Mouse (Mus musculus): Measurements from ENCODE around the gene Aars2.

Aars2 gene

GRCm38 (mm10) chr17:45506700-45507189, at the start of gene Aars2:
Aars2 (plus strand) TSS chr17:45506841.
- peak; percentile 97 for DNase-seq (ENCODE audit: low read depth, low spot score)

GRCm38 (mm10) chr17:45457487-45457886, 49.2 kb upstream of the Aars2 start:
- DNase-seq (ENCODE audit: low read depth, low spot score): no peak

GRCm38 (mm10) chr17:45458516-45458915, 48.1 kb upstream of the Aars2 start:
- DNase-seq (ENCODE audit: low read depth, low spot score): no peak

GRCm38 (mm10) chr17:45459062-45459461, 47.6 kb upstream of the Aars2 start:
- no peak for DNase-seq (ENCODE audit: low read depth, low spot score)

GRCm38 (mm10) chr17:45462506-45462905, 44.1 kb upstream of the Aars2 start:
- no peak for DNase-seq (ENCODE audit: low read depth, low spot score)

- no peak for DNase-seq (ENCODE audit: low read depth, low spot score)
These were observed 42.4 kb upstream of the Aars2 start for GRCm38 (mm10) chr17:45464255-45464654.

GRCm38 (mm10) chr17:45466701-45467100, 39.9 kb upstream of the Aars2 start:
- no peak for DNase-seq (ENCODE audit: low read depth, low spot score)

- DNase-seq (ENCODE audit: low read depth, low spot score): no peak
These were observed 38.3 kb upstream of the Aars2 start for GRCm38 (mm10) chr17:45468302-45468701.

GRCm38 (mm10) chr17:45470726-45471125, 35.9 kb upstream of the Aars2 start:
- DNase-seq (ENCODE audit: low read depth, low spot score): no peak

GRCm38 (mm10) chr17:45473667-45474066, 33.0 kb upstream of the Aars2 start:
- no peak for DNase-seq (ENCODE audit: low read depth, low spot score)

GRCm38 (mm10) chr17:45474146-45474545, 32.5 kb upstream of the Aars2 start:
- no peak for DNase-seq (ENCODE audit: low read depth, low spot score)

GRCm38 (mm10) chr17:45474669-45475465, 31.8 kb upstream of the Aars2 start, which contains the start of gene Spats1:
Spats1 (minus strand) TSS chr17:45475415.
- peak; percentile 79 for DNase-seq (ENCODE audit: low read depth, low spot score)

- peak; percentile 89 for DNase-seq (ENCODE audit: low read depth, low spot score)
These were observed 28.3 kb upstream of the Aars2 start for GRCm38 (mm10) chr17:45478234-45478825.

GRCm38 (mm10) chr17:45480429-45480828, 26.2 kb upstream of the Aars2 start:
- DNase-seq (ENCODE audit: low read depth, low spot score): peak; percentile 46

- DNase-seq (ENCODE audit: low read depth, low spot score): no peak
These were observed 21.1 kb upstream of the Aars2 start for GRCm38 (mm10) chr17:45485581-45485980.

GRCm38 (mm10) chr17:45487216-45487615, 19.4 kb upstream of the Aars2 start:
- DNase-seq (ENCODE audit: low read depth, low spot score): no peak

- DNase-seq (ENCODE audit: low read depth, low spot score): peak; percentile 69
These were observed 18.1 kb upstream of the Aars2 start for GRCm38 (mm10) chr17:45488321-45489254.

GRCm38 (mm10) chr17:45489736-45490135, 16.9 kb upstream of the Aars2 start:
- no peak for DNase-seq (ENCODE audit: low read depth, low spot score)

GRCm38 (mm10) chr17:45490532-45491154, 16.0 kb upstream of the Aars2 start:
- no peak for DNase-seq (ENCODE audit: low read depth, low spot score)

GRCm38 (mm10) chr17:45495398-45495797, 11.2 kb upstream of the Aars2 start:
- no peak for DNase-seq (ENCODE audit: low read depth, low spot score)

GRCm38 (mm10) chr17:45498397-45498796, 8.2 kb upstream of the Aars2 start:
- DNase-seq (ENCODE audit: low read depth, low spot score): no peak

Data from CD4-positive, CD25-positive, alpha-beta regulatory T cell, adult 2 months (primary cell).